Mouse (Mus musculus) kidney, adult 2 months (tissue): ENCODE results near the gene Ttc7.

Source experiments
- CTCF ChIP-seq: fragments of 200-500 bp; conservative IDR thresholded peaks from 2 replicates; pipeline ENCODE4 v1.5.1; 2011; ENCODE audit warnings: low read depth, mild to moderate bottlenecking, control low read depth, low read length, moderate library complexity, mixed read lengths; ENCODE audit not compliant: insufficient read depth, insufficient read length
- POLR2A ChIP-seq: fragments of 200-500 bp; IDR thresholded peaks from one replicate; pipeline ENCODE4 v1.6.1; 2011; ENCODE audit warnings: low read depth, low read length, control low read depth

- TF ChIP-seq CTCF, result no peak
- TF ChIP-seq POLR2A, result no peak
Measured at GRCm38 (mm10) chr17:87295738-87296137, 13.1 kb downstream of the Ttc7 start.
